Mouse (Mus musculus): ENCODE data around the gene Becn1. TPM values are rescaled to one million over a fixed set of nuclear protein-coding genes. Genes with fewer than 3 reads are reported as not detected.
"Not testable (repeated sequence)": the region's sequence is repeated elsewhere in the genome, so short reads cannot be mapped to it uniquely, and the experiment has no call there.

The Becn1 gene
- total RNA-seq, 2 experiments from 2014 or later: 219 to 223 TPM

GRCm38 (mm10) chr11:101330371-101330924 is 28.4 kb upstream of the Becn1 start, which contains the start of gene Aoc3:
Gene Aoc3 (plus strand): TSS chr11:101330605.
- no peak for DNase-seq (ENCODE audit: low spot score in 2 of 2)

GRCm38 (mm10) chr11:101328941-101329635 is 27.0 kb upstream of the Becn1 start:
- no peak for TF ChIP-seq CTCF (conservative IDR thresholded peaks at IDR 0.05)
- H3K27ac ChIP-seq: peak overlapping the region; percentile 72; the same call in 1 of the 2 replicates
- H3K4me3 ChIP-seq: no peak overlapping the region
- peak; percentile 39 to 43 for DNase-seq (ENCODE audit: low spot score in 2 of 2)

More at GRCm38 (mm10) chr11:101330371-101330924, 28.4 kb upstream of the Becn1 start, which contains the start of gene Aoc3:
- no peak for TF ChIP-seq CTCF (conservative IDR thresholded peaks at IDR 0.05)
- Histone ChIP-seq H3K4me3 (no peak within 1 kb of the TSS), H3K27ac (no peak within 1 kb of the TSS)

- H3K27ac ChIP-seq: peak overlapping the region; percentile 72
- DNase-seq (ENCODE audit: low spot score in 2 of 2): no peak
- no peak for TF ChIP-seq CTCF (conservative IDR thresholded peaks at IDR 0.05)
- H3K4me3 ChIP-seq: no peak overlapping the region
Observed at GRCm38 (mm10) chr11:101327311-101327710, 25.2 kb upstream of the Becn1 start.

- no peak for TF ChIP-seq CTCF (conservative IDR thresholded peaks at IDR 0.05)
- no peak overlapping the region for H3K4me3 ChIP-seq
- H3K27ac ChIP-seq: no peak overlapping the region
- no peak for DNase-seq (ENCODE audit: low spot score in 2 of 2)
Observed at GRCm38 (mm10) chr11:101326147-101326546, 24.1 kb upstream of the Becn1 start.

- H3K4me3 ChIP-seq; H3K27ac ChIP-seq; DNase-seq (ENCODE audit: low spot score in 2 of 2): not testable (repeated sequence)
Observed at GRCm38 (mm10) chr11:101325201-101325600, 23.1 kb upstream of the Becn1 start.

GRCm38 (mm10) chr11:101324763-101325162 is 22.7 kb upstream of the Becn1 start, which contains the start of gene Aoc2:
Gene Aoc2 (plus strand): TSS chr11:101325063.
- TF ChIP-seq CTCF (conservative IDR thresholded peaks at IDR 0.05): no peak
- Histone ChIP-seq H3K27ac (no peak within 1 kb of the TSS; the same call in 1 of the 2 replicates), H3K4me3 (no peak within 1 kb of the TSS)
- DNase-seq (ENCODE audit: low spot score in 2 of 2): no peak

GRCm38 (mm10) chr11:101323609-101324008 is 21.5 kb upstream of the Becn1 start:
- peak; percentile 98 for TF ChIP-seq CTCF (conservative IDR thresholded peaks at IDR 0.05)
- Histone ChIP-seq H3K27ac (no peak overlapping the region; the same call in 1 of the 2 replicates), H3K4me3 (no peak overlapping the region)
- peak; percentile 72 to 82 for DNase-seq (ENCODE audit: low spot score in 2 of 2)

GRCm38 (mm10) chr11:101316501-101316917 is 14.4 kb upstream of the Becn1 start:
- DNase-seq (ENCODE audit: low spot score in 2 of 2): no peak
- no peak for TF ChIP-seq CTCF (conservative IDR thresholded peaks at IDR 0.05)
- H3K4me3 ChIP-seq: peak overlapping the region; percentile 92
- H3K27ac ChIP-seq: peak overlapping the region; percentile 92

- peak; percentile 21; the same call in 1 of the 2 replicates for TF ChIP-seq CTCF (conservative IDR thresholded peaks at IDR 0.05)
- peak within 1 kb of the TSS; percentile 92 for H3K27ac ChIP-seq
- DNase-seq (ENCODE audit: low spot score in 2 of 2): peak; percentile 92 to 93
- peak within 1 kb of the TSS; percentile 92 for H3K4me3 ChIP-seq
Observed at GRCm38 (mm10) chr11:101315665-101316500, 13.8 kb upstream of the Becn1 start, which contains the start of gene Psme3. Gene Psme3 (plus strand): TSS chr11:101316213.

GRCm38 (mm10) chr11:101315082-101315650 is 13.1 kb upstream of the Becn1 start:
- no peak for DNase-seq (ENCODE audit: low spot score in 2 of 2)
- TF ChIP-seq CTCF (conservative IDR thresholded peaks at IDR 0.05): no peak
- Histone ChIP-seq H3K27ac (peak overlapping the region; percentile 92), H3K4me3 (peak overlapping the region; percentile 92)

GRCm38 (mm10) chr11:101314567-101314966 is 12.5 kb upstream of the Becn1 start:
- peak; percentile 42 for TF ChIP-seq CTCF (conservative IDR thresholded peaks at IDR 0.05)
- no peak overlapping the region for H3K4me3 ChIP-seq
- DNase-seq (ENCODE audit: low spot score in 2 of 2): no peak
- no peak overlapping the region for H3K27ac ChIP-seq

- no peak for TF ChIP-seq CTCF (conservative IDR thresholded peaks at IDR 0.05)
- no peak for DNase-seq (ENCODE audit: low spot score in 2 of 2)
- no peak overlapping the region for H3K27ac ChIP-seq
- no peak overlapping the region for H3K4me3 ChIP-seq
Observed at GRCm38 (mm10) chr11:101312150-101312549, 10.1 kb upstream of the Becn1 start.

Data from layer of hippocampus, adult 2 months (tissue).